Mouse (Mus musculus) 416B (cell line): ENCODE data around the gene Polr3h.
A peak's percentile ranks its signal among the peaks of the same experiment; 100 is the strongest.
"Not testable (repeated sequence)": the region's sequence is repeated elsewhere in the genome, so short reads cannot be mapped to it uniquely, and the experiment has no call there.

ENCODE experiments used
- DNase-seq: peaks from one replicate; pipeline ENCODE4 v3.0.0; 2011; ENCODE audit warnings: low read depth

The Polr3h gene

DNA sequence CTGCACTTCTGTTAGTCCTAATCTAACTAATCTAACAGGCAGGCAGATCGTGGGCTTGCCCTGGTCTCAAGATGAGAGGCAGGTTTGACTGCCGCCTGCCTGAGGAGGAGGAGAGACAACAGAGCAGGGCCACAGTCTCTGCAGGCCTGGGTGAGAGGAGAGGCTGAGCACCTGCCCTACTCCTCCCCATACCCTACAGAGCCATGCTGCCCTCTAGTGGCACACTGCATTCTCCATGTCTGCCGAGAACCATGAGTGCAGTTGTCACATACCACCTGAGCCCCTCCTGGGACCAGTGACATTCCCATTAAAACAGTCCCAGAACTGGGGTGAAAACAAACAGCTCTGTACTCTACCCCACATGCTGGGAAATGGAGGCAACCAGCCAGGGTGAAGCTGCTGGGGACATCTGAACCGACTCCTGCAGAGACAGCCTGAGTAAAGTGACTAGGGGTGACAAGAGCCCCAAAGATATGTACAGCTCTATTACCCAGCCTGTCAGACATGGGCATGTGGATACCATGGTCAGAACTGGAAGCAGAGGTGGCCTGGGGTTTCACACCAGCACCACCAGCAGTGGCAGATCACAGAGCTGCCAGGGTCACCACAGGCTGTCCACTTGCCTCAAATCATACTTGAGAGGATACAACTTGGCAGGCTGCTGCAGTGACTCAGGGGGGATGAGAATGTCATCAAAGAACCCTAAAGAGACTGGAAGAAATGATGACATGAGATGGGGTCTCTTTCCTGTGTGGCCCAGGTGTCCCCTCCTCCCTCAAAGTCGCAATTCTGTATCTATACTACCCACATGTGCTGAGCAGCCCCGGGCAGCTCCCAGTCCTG is 8.2 kb downstream of the Polr3h start:
- DNase-seq = peak; percentile 71

DNA sequence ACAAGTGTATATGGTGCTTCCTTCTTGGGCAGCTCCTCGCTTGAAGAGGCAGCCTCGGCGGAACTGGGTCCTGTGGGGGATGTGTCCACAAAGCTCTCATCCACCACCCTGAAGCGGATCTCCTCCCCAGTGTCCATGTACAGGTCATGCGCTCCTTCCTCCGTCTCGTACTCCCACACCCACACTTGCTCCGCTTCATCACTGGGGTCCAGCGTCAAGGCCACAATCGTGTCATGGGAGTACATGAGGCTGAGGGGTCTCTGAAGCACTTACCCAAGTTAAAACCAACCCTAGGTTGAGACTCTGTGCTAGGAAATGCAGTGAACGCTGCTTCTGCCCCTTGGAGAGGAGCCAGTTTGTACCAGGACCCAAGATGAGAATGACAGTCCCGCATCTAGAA is 8.8 kb downstream of the Polr3h start:
- DNase-seq = no peak

DNA sequence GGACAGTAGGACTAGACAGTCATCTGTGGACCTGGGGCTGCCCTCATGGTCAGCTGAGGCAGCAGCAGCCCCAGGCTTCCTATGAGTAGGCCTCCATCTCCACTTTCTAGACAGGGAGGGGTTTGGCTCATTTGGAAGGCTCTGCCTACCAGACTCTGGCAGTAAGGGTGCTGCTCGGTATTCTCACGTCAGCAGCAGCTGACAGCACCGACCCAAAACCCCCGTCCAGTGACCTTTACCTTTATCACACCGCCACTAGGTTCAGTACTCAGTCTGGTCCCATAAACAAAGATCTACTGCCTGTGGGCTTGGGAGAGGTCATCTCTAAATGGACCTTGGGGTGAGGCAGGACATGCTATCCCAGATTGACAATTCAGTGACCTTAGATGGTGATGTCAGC is 10.4 kb downstream of the Polr3h start:
- DNase-seq = no peak

DNA sequence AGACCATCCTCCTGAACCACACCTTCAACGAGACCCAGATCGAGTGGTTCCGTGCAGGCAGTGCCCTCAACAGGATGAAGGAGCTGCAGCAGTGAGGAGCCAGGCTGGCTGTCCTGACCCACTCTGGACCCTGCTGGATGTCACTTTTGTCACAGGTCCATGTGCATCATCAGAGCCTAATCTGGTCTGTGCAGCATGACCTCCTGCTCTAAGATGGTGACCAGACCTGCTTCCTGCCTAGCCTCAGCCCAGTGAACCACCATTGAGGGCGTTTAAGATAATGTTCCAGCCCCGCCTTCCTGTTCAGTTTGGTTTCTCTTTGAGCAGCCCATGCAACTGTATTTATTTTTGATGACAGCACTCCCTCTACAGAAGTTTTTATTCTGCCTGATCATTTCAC is 11.4 kb downstream of the Polr3h start:
- peak; percentile 79 for DNase-seq

DNA sequence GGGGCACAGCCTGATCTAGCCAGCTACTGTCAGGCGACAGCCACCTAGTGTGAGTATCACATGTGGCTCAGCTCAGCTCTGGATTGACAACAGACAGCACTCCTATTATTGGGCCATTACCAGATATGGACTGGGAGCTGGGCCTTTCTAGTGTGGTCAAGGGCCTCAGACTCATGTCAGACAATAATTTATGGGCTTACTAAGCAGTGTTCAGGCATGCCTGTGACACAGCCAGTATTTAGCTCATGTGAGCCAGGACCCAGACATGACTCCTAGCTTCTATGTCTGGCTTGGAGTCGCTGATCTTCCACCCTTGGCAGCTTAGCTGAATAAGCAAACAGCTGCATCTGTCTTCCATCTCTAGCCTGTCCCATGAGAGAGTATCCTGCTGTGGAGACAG is 13.5 kb downstream of the Polr3h start:
- DNase-seq = no peak

DNA sequence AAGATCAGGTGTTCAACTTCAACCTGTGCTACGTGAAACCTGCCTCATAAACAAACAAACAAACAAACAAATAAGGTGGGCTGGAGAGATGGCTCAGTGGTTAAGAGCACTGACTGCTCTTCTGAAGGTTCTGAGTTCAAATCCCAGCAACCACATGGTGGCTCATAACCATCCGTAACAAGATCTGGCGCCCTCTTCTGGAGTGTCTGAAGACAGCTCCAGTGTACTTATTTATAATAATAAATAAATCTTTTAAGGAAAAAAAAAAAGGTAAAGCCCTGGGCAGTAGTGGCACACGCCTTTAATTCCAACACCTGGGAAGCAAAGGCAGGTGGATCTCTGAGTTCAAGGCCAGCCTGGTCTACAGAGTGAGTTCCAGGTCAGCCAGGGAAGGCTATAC is 17.3 kb downstream of the Polr3h start:
- DNase-seq = not testable (repeated sequence)

DNA sequence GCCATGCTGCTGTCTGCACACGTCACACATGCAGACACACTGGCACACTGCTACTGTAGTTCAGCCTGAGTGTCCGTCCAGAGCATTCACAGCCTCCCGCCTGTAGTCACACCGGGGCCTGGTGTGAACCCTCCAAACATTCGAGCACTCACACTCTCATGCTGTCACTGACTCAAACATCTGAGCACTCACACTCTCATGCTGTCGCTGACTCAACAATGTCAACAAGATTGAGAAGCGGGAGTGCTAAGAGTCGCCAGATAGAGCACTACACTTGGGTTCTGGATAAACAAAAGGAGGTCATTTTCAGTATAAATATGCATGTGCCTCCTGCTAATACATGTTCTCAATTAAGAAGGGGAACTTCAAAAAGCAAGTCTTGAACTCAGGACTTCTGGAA is 18.1 kb downstream of the Polr3h start:
- DNase-seq = no peak

DNA sequence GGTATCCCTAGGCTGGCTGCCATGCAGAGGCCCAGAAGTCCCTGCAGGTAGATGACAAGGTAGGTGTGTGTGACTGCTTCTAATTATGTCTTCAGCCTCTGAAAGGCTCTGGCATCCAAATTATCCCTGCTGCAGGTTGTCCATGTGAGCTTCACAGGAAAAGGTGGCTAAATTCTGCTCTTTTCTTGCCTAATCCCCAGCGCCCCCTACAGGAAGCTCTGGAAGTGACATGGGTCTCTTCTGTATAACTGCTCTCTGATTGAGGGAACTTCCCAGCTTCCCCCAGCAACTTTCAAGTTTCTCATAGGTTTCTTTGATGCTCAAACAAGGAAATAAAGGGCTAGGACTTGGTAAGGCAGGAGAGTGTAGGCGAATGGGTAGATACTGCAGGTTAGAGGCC is 21.1 kb downstream of the Polr3h start:
- DNase-seq = peak; percentile 72

DNA sequence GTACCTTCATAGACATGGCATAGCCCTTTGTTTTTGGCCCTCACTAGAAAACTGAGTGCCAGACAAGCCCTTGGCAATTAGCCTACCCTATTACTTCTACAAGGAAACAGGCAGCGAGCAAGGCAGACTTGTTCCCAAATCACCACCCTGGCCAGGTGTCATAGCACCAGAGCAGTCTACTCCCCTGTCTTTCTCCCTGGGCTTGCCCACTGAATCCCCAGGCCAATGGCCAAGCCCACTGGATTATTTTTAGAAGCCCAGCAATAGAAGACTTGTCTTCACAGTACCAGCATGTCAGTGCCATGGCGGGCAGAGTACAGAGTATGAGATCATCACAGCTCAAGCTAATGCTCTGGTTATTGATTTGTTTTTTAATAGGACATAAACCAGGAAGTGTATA is 27.3 kb downstream of the Polr3h start:
- no peak for DNase-seq

DNA sequence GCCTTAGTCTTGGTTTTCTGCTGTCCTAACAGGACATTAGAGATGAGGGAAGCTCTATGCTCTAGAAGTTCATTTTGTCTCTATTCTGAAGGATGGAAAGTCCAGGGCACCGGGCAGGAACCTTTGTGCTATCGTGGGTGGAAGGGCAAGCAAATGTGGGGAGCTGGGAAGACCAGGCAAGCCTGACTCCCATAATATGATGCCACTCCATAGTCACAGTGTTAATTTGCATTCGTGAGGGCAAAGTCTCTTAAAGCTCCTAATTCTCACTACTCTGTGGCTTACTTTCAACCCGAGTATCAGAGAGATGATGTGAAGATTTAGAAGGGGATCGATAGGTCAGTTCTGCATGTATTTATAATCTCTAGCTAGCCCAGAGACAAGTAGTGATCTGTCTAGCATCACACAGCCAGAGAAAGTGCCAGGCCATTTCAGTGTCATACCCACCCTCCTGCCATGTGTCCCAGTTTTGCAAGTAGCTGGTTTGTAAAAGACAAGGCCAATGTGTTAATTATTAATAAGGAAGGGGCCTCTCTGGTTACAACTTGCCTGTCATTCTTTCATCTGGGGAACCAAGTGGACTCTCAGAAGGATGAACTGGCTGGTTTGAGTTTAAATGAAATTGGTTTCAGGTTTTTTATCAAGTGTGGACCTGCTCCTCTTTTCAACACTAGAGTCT is 28.3 kb downstream of the Polr3h start:
- DNase-seq = no peak

DNA sequence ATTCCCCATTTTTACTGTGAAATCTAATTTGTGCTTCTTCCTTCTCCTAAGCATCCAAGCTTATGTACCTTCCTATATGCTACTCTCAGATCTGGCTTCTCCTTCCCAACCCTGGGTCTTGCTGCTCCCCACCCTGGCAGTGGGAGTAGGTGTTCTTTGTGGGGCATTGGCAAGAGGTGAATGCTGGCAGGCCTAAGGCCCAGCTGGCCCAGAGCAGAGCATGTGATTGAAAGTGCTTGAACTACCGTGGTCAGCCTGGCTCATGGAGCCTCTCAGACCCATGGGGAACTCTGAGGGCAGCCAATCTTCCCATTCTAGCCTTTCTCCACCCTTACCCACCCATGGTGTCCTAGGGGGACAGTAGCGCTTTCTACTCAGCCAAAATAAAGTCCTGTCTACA is 29.6 kb downstream of the Polr3h start:
- DNase-seq = no peak

DNA sequence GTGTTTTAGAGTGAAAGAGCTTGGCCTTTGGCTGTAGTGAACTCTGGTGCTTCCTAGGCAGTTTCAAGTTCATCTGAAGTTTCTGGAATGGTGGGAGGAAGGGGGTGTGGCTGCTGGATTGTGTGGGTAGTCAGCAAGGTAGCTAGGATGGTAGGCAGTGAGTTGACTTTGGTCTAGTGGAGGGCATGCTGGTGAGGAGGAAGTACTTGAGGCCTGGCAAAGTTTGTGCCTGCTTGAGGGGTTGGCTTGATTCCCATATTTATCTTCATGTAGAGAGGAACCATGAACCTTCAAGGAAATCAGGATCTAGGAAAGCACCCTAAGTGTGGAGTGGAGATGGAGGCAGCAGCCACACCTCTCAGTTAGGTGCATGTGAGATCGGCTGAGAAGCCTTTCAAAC is 32.0 kb downstream of the Polr3h start:
- no peak for DNase-seq

DNA sequence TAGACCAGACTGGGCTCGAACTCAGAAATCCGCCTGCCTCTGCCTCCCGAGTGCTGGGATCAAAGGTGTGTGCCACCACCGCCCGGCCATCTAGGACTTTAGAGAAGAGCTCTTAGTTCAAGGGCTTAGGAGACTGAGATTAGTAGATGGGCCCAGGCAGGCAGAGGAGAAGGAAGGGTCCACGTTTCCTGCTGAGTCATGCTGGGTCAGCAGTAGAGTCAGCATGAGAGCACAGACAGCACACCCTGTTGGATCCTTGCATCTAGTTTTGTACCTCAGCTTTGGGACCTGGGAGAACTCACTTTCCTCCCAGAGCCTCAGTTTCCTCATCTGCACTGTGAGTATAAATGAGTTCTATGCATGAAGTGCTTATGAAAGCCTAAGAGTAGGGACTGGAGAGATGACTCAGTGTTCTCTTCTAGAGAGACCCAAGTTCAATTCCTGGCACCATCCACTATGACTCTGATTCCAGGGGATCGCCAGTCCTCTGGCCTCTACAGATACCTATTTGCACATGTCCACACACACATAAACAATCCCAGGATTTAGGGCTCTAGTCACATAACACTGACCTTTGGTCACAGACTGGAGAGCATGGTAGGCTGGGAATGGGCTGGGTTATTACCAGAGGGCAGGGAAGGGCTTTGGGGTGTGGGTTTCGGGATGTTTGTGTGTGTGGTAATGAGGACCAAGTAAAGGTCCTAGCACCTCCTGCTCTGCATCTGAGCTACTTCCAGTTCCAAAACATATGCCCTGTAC is 34.0 kb downstream of the Polr3h start:
- DNase-seq = peak; percentile 58

DNA sequence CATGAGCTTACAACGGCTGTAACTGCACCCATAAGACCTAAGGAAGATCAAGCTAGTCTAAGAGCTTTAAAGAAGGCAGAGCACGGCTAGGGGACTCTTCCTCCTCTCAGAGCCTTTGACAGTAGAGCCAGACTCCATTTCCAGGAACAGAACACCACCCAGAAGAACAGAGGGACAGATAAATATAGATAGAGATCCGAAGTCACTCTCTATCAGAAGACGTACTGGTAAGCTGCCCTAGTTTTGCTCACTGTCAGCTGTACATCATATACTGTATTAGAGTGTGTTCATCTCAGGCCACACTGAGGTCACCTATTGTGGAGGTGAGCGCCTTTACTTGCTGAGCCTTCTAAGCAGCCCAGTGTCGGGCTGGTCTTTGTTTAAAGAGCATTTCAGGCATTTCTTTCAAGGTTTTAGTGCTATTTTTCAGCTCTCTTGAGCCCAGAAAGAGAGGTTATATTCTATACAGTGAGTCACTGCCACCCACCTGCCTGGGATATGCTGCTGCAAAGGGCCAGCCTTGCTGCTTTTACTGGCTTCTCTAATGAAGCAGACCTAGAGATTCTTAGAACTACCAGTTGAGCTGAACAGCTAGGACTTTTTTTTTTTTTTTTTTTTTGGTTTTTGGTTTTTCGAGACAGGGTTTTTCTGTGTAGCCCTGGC is 34.8 kb downstream of the Polr3h start:
- no peak for DNase-seq

DNA sequence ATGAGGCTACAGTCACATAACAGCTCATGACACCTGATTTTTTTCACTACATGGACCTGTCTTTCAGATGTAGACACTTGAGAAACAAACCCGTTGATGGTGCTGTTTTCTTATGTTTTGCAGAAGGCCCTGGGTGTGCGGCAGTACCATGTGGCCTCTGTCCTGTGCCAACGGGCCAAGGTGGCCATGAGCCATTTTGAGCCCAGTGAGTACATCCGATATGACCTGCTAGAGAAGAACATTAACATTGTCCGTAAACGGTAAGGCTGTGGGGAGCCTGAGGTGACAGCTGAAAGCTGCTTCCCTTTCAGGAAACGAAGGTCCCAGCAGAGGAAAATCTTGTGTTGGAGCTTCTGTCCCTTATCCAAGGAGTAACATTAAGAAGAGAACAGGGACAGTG is 36.9 kb downstream of the Polr3h start:
- no peak for DNase-seq

DNA sequence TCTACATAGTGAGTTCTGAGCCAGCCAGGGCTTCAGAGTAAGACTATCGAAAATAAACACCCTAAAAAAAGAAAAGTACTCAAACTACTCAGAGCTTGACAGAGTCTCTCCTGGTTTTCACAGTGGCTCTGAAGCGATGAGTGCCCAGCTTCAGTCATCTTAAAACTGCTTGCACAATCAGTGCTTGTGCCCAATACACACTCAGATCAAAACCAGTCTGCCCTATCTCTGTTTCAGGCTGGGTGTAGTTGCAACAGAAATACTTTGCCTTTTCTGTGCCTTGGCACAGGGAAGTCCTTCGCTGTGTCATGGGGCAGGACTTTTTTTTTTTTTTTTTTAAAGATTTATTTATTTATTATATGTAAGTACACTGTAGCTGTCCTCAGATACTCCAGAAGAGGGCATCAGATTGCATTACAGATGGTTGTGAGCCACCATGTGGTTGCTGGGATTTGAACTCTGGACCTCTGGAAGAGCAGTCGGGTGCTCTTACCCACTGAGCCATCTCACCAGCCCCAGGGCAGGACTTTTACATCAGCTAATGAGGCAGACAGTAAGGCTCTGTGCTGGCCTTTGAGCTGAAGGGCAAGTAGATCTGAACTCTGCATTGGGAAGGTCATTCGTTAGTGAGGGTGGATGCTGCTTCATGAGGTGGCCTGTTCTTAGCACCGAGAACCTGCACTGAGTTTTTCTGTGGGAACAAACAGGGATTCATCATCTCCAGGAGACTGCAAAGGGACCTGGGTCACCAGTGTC is 39.1 kb downstream of the Polr3h start:
- peak; percentile 59 for DNase-seq

DNA sequence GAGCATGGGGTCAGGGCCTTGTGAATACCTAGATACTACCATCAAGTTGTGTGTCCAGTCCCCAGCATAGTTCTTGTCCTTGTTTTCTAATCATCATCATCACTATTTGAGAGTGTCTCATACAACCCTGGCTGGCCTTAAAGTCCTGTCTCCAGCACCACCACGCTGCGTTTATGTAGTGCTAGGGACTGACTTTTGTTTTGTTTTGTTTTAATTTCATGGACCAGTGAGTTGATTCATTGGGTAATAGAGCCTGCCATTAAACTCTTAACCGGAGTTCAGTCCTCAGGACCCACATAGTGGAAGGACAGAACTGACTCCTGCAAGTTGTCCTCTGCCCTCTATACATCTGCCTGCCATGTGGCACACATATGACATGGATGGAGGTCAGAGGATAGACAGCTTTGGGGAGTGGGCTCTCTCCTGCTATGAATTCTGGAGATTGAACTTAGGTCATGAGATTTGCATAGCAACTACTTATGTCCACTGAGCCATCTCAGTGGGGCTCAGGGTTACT is 40.6 kb downstream of the Polr3h start:
- no peak for DNase-seq

DNA sequence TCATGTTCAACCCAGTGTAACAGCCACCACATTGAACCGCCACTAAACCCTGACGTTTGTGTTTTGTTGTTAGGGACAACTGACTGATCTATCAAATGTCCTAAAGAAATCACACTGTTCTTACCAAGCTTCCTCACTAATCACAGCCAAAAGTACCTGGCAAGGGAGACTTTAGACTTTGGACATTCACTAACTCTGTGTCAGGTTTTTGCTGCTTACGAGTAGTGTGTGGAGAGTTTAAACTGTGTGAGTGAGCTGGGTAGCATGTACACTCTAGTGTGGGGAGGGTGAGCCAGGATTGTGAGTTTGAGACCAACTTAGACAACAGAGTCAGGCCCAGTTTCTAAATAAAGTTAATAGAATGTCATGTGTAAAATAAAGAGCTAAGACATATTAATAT is 43.7 kb downstream of the Polr3h start:
- DNase-seq = no peak

DNA sequence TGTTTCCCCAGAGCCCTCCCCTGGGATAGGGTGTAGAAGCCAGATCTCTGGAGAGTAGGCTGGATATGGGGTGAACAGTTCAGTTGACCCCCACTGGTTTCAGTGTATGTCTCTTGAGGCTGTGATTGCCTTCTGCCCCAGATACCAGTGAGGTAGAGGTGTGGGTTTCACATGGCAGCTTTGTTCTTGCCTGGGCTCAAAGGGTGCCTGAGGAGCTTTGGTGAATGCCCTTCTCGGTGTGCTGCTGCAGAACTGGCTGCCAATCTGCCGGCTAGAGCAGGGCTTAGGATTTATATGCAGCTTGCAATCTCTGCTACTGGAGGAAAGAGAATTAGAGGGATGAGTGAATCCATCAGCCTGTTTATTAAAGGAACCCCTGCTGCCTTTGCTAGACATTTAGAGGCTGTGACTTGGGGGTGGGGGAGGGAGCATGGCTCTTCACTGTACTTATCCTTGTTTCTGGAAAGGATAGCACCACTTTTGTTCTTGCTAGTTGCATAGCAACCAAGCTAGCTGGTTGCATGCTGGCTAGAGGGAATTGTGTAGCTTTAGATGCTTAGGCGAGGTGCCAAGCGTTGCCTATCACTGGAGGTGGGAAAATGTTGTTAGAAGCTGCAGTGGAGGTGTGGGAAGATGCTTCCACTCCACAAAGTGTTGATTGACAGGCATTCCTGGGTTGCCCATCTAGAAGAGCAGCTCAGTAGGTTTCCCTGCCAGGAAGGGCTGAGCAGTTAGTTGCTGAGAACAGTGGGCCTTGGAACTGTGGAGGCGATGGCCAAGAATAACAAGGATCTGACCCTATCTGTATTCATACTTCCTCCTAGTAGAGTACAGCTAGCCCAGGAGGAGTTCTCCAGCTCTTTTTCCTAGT is 46.3 kb downstream of the Polr3h start:
- DNase-seq = no peak
